21 mouse cellular contexts compared by ENCODE assay signal in the genomic region with DNA sequence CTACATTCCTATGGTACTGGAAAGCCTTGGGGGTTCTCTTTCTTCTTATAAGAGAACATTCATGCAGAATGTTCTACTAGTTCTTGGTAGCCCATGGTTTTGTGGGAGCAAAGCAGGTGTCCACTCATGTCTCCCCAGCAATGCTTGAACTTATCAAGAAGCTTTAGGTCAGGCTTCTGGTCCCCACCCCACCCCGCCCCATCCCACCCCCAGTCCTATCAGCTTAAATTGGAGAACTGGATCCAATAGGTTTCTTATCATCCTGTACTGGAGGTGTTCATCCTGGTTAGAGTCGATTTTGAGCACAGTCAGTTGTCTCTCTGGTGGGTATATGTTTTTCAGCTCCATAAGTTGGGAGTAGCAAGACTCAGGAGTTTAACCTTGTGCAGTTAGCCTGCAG. TPM values are rescaled to one million over a fixed set of nuclear protein-coding genes. Genes with fewer than 3 reads are reported as not detected.
A peak's percentile ranks its signal among the peaks of the same experiment; 100 is the strongest.
DNase-seq lines count a peak whose midpoint lies in the region; ATAC-seq and TF ChIP-seq lines count a peak whose summit lies in the region.
"Had no signal": no experiment of that assay in that cellular context is flagged by ENCODE, and none has a peak within 500 bp of the region (broad histone marks: within the 10 kb centered on the region; RNA-seq: fewer than 3 reads in every experiment).

No protein-coding gene starts in this region.

- H3K36me3 ChIP-seq in stomach, embryonic 15.5 days: no peaks in the 10 kb centered on the region
- no peaks in the 10 kb centered on the region for H3K36me3 ChIP-seq in stomach, postnatal 0 days (ENCODE audit: control insufficient read depth, insufficient read depth, low read length)
- H3K36me3 ChIP-seq in liver, embryonic 11.5 days (ENCODE audit: control insufficient read depth, insufficient read depth, low read length): no peaks in the 10 kb centered on the region
- no peaks in the 10 kb centered on the region for H3K36me3 ChIP-seq in liver, embryonic 15.5 days (replicated peaks)
- H3K36me3 ChIP-seq: embryonic facial prominence, embryonic 13.5 days; forebrain, embryonic 15.5 days; heart, embryonic 12.5 days; hindbrain, embryonic 15.5 days had no signal

- no peak overlapping the region for H3K4me3 ChIP-seq in stomach, embryonic 15.5 days (replicated peaks)
- H3K4me3 ChIP-seq in stomach, postnatal 0 days (ENCODE audit: low read depth, low read length): no peak overlapping the region
- no peak overlapping the region for H3K4me3 ChIP-seq in liver, embryonic 11.5 days (ENCODE audit: low read depth, low read length)
- no peak overlapping the region for H3K4me3 ChIP-seq in liver, embryonic 15.5 days (replicated peaks)
- H3K4me3 ChIP-seq: embryonic facial prominence, embryonic 13.5 days; forebrain, embryonic 15.5 days; heart, adult 2 months; heart, embryonic 12.5 days; hindbrain, embryonic 15.5 days had no signal

- no peak for TF ChIP-seq CTCF in stomach, postnatal 0 days (IDR thresholded peaks at IDR 0.05; ENCODE audit: low read depth)

- DNase-seq in stomach, postnatal 0 days (ENCODE audit: low spot score): no peak
- no peak for DNase-seq in liver, embryonic 11.5 days (ENCODE audit: low spot score)
- no peak for DNase-seq in heart, postnatal 4 days
- DNase-seq in gastrocnemius, postnatal 25 days: no peak
- DNase-seq in adrenal gland, postnatal 4 days (ENCODE audit: low spot score in 2 of 2): no peak
- DNase-seq: adrenal gland, adult 8-10 months; cerebellum, adult 18-20 months; cerebellum, adult 9-11 months; cerebellum, postnatal 36 days; heart, adult 2 months had no signal

- H3K27ac ChIP-seq in stomach, embryonic 15.5 days: no peak overlapping the region
- H3K27ac ChIP-seq in stomach, postnatal 0 days (replicated peaks): no peak overlapping the region
- H3K27ac ChIP-seq in liver, embryonic 11.5 days (ENCODE audit: low read depth, low read length): no peak overlapping the region
- H3K27ac ChIP-seq in liver, embryonic 15.5 days (replicated peaks): peak overlapping the region; percentile 75
- H3K27ac ChIP-seq: embryonic facial prominence, embryonic 13.5 days; forebrain, embryonic 15.5 days; heart, adult 2 months; hindbrain, embryonic 15.5 days had no signal

- 0 out of 2 replicates have a peak, but pooled peaks have one; percentile 16 for ATAC-seq in stomach, embryonic 15.5 days (ENCODE audit: insufficient read depth, low FRiP score, low read depth)
- ATAC-seq in stomach, postnatal 0 days (ENCODE audit: low FRiP score, low TSS enrichment): no peak
- peak; percentile 67 for ATAC-seq in liver, embryonic 11.5 days (replicated peaks; ENCODE audit: low FRiP score)
- ATAC-seq in liver, embryonic 15.5 days (ENCODE audit: insufficient read depth): peak; percentile 65
- ATAC-seq: forebrain, embryonic 15.5 days had no signal

- no peak for TF ChIP-seq EP300 in stomach, postnatal 0 days (optimal IDR thresholded peaks at IDR 0.05)

- H3K4me1 ChIP-seq in stomach, embryonic 15.5 days: 0 out of 2 replicates have a peak, but pooled peaks cover 9% of the 10 kb centered on the region
- H3K4me1 ChIP-seq in stomach, postnatal 0 days (replicated peaks; ENCODE audit: control insufficient read depth, insufficient read depth): no peaks in the 10 kb centered on the region; the same call in 1 of the 2 replicates
- H3K4me1 ChIP-seq in liver, embryonic 11.5 days (replicated peaks; ENCODE audit: control insufficient read depth, insufficient read depth, low read length): peaks cover 15% of the 10 kb centered on the region
- H3K4me1 ChIP-seq in liver, embryonic 15.5 days (replicated peaks): peaks cover 63% of the 10 kb centered on the region
- H3K4me1 ChIP-seq: forebrain, embryonic 15.5 days; heart, embryonic 12.5 days; hindbrain, embryonic 15.5 days had no signal

- H3K4me2 ChIP-seq in stomach, embryonic 15.5 days: no peak overlapping the region
- H3K4me2 ChIP-seq in stomach, postnatal 0 days (replicated peaks; ENCODE audit: low read depth): no peak overlapping the region
- H3K4me2 ChIP-seq in liver, embryonic 11.5 days: 0 out of 2 replicates have a peak overlapping the region, but pooled peaks have one; percentile 5
- peak overlapping the region; percentile 52 for H3K4me2 ChIP-seq in liver, embryonic 15.5 days
- H3K4me2 ChIP-seq: embryonic facial prominence, embryonic 13.5 days; forebrain, embryonic 15.5 days; heart, embryonic 12.5 days; hindbrain, embryonic 15.5 days had no signal

- H3K27me3 ChIP-seq in stomach, embryonic 15.5 days (replicated peaks): no peaks in the 10 kb centered on the region
- 0 out of 2 replicates have a peak, but pooled peaks cover 3% of the 10 kb centered on the region for H3K27me3 ChIP-seq in stomach, postnatal 0 days (ENCODE audit: control insufficient read depth, insufficient read depth, low read length)
- no peaks in the 10 kb centered on the region for H3K27me3 ChIP-seq in liver, embryonic 11.5 days (replicated peaks; ENCODE audit: control insufficient read depth, insufficient read depth, low read length)
- peaks cover 8% of the 10 kb centered on the region; the same call in 1 of the 2 replicates for H3K27me3 ChIP-seq in liver, embryonic 15.5 days
- H3K27me3 ChIP-seq: embryonic facial prominence, embryonic 13.5 days; forebrain, embryonic 15.5 days; hindbrain, embryonic 15.5 days had no signal

- no peaks in the 10 kb centered on the region for H3K9me3 ChIP-seq in stomach, embryonic 15.5 days
- H3K9me3 ChIP-seq in stomach, postnatal 0 days (ENCODE audit: control insufficient read depth, low read length): no peaks in the 10 kb centered on the region
- no peaks in the 10 kb centered on the region for H3K9me3 ChIP-seq in liver, embryonic 11.5 days (ENCODE audit: control insufficient read depth, low read length)
- H3K9me3 ChIP-seq in liver, embryonic 15.5 days (replicated peaks): no peaks in the 10 kb centered on the region
- H3K9me3 ChIP-seq: embryonic facial prominence, embryonic 13.5 days; forebrain, embryonic 15.5 days; heart, embryonic 12.5 days; hindbrain, embryonic 15.5 days had no signal

- no peak overlapping the region for H3K9ac ChIP-seq in stomach, embryonic 15.5 days
- no peak overlapping the region for H3K9ac ChIP-seq in stomach, postnatal 0 days (ENCODE audit: low read length)
- H3K9ac ChIP-seq in liver, embryonic 11.5 days (ENCODE audit: low read depth, low read length): no peak overlapping the region
- H3K9ac ChIP-seq in liver, embryonic 15.5 days: no peak overlapping the region
- H3K9ac ChIP-seq: embryonic facial prominence, embryonic 13.5 days; forebrain, embryonic 15.5 days; heart, embryonic 12.5 days; hindbrain, embryonic 15.5 days had no signal

- 72% methylated on average over 2 of the region's 2 CpGs for WGBS in stomach, embryonic 15.5 days
- WGBS in stomach, postnatal 0 days: 81% methylated on average over 2 of the region's 2 CpGs
- 45% methylated on average over 2 of the region's 2 CpGs for WGBS in liver, embryonic 11.5 days
- 39% methylated on average over 2 of the region's 2 CpGs for WGBS in liver, embryonic 15.5 days (ENCODE audit: insufficient replicate concordance)

RNA-seq across cellular contexts. Expression of gene Aknad1, which starts 16.1 kb away (rescaled TPM):
- polyA plus RNA-seq in stomach, embryonic 15.5 days (2015; fragmentation: Nextera tagmentation; extraction: Ambion mirVana): 0.17 and 0.32 TPM in 2 replicates
- polyA plus RNA-seq in stomach, postnatal 0 days (2015; fragmentation: Nextera tagmentation; extraction: Ambion mirVana): 0.30 and 0.85 TPM in 2 replicates
- polyA plus RNA-seq in liver, embryonic 11.5 days (2014; fragmentation: Nextera tagmentation; extraction: Ambion mirVana): 0.44 and 0.45 TPM in 2 replicates
- 0.52 and 0.54 TPM in 2 replicates for polyA plus RNA-seq in liver, embryonic 15.5 days (2015; fragmentation: Nextera tagmentation; extraction: Ambion mirVana)
- under 1 TPM; 0.12 to 0.23 TPM for total RNA-seq in heart, postnatal 4 days (2021)
- under 1 TPM; 0.19 to 0.20 TPM for total RNA-seq in gastrocnemius, postnatal 25 days (2021)
- under 1 TPM in 1 of 2 experiments, not detected in 1; 0.08 TPM for total RNA-seq in adrenal gland, postnatal 4 days (2021)
- total RNA-seq: ES-E14; heart, postnatal 25 days had no signal
- polyA plus RNA-seq: forebrain, embryonic 11.5 days; forebrain, embryonic 15.5 days; heart, embryonic 12.5 days; heart, embryonic 16.5 days; hindbrain, embryonic 11.5 days; hindbrain, embryonic 15.5 days had no signal

RNA-seq across cellular contexts. Expression of gene Gpsm2, which starts 33.4 kb away (rescaled TPM):
- polyA plus RNA-seq in stomach, embryonic 15.5 days (2015; fragmentation: Nextera tagmentation; extraction: Ambion mirVana): 46.2 and 54.5 TPM in 2 replicates
- 31.1 and 32.0 TPM in 2 replicates for polyA plus RNA-seq in stomach, postnatal 0 days (2015; fragmentation: Nextera tagmentation; extraction: Ambion mirVana)
- polyA plus RNA-seq in liver, embryonic 11.5 days (2014; fragmentation: Nextera tagmentation; extraction: Ambion mirVana): 41.8 and 46.2 TPM in 2 replicates
- 44.1 and 45.7 TPM in 2 replicates for polyA plus RNA-seq in liver, embryonic 15.5 days (2015; fragmentation: Nextera tagmentation; extraction: Ambion mirVana)
- total RNA-seq in heart, postnatal 4 days (2021): 10 to 100 TPM; 24.0 to 24.7 TPM
- total RNA-seq in gastrocnemius, postnatal 25 days (2021): 1 to 10 TPM; 4.4 to 4.7 TPM
- 10 to 100 TPM; 18.4 to 24.6 TPM for total RNA-seq in adrenal gland, postnatal 4 days (2021)

Comparison
In these comparisons a context has a peak if more than half of its experiments do, and no peak if none do; other contexts are left out.
1. H3K4me2 ChIP-seq: peak in liver, embryonic 11.5 days (single experiment) and liver, embryonic 15.5 days (single experiment); none in stomach, embryonic 15.5 days (single experiment) and stomach, postnatal 0 days (single experiment).